10 mouse cellular contexts compared by ENCODE assay signal in the genomic region with DNA sequence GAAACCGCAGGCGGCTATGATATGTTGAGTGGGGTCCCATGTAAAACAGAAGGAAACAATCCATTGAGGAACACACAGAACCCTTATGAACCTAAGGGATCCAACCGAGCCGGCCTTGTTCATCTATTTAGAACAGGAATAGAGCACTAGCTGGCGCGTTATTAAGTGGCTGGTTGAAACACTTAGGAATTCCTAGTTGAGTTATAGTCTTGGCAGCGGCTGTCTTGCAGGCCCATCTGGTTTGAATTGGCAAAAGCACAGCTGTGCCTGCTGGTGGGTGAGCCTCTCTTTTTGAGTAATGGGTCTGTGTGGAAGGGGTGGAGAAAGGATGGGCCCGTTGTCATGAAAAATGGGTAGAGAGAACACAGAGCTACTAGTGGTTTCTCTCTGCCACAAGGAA.
DNase-seq lines count a peak whose midpoint lies in the region; ATAC-seq and TF ChIP-seq lines count a peak whose summit lies in the region.
"Had no signal": no experiment of that assay in that cellular context is flagged by ENCODE, and none has a peak within 500 bp of the region (broad histone marks: within the 10 kb centered on the region; RNA-seq: fewer than 3 reads in every experiment).

No protein-coding gene starts in this region.

- no peak overlapping the region for H3K4me3 ChIP-seq in forebrain, embryonic 15.5 days
- H3K4me3 ChIP-seq in forebrain, embryonic 13.5 days: no peak overlapping the region
- no peak overlapping the region for H3K4me3 ChIP-seq in lung, embryonic 14.5 days (ENCODE audit: low read depth, low read length)
- no peak overlapping the region for H3K4me3 ChIP-seq in neural tube, embryonic 13.5 days
- no peak overlapping the region for H3K4me3 ChIP-seq in kidney, embryonic 14.5 days (ENCODE audit: low read length)
- H3K4me3 ChIP-seq: midbrain, embryonic 10.5 days had no signal

- H3K9ac ChIP-seq in forebrain, embryonic 15.5 days (replicated peaks): no peak overlapping the region
- no peak overlapping the region for H3K9ac ChIP-seq in forebrain, embryonic 13.5 days
- H3K9ac ChIP-seq in lung, embryonic 14.5 days: no peak overlapping the region
- no peak overlapping the region for H3K9ac ChIP-seq in neural tube, embryonic 13.5 days
- no peak overlapping the region for H3K9ac ChIP-seq in kidney, embryonic 14.5 days (ENCODE audit: low read depth, low read length)

- no peak overlapping the region for H3K4me2 ChIP-seq in forebrain, embryonic 15.5 days (replicated peaks)
- H3K4me2 ChIP-seq in forebrain, embryonic 13.5 days: no peak overlapping the region
- no peak overlapping the region for H3K4me2 ChIP-seq in lung, embryonic 14.5 days
- no peak overlapping the region for H3K4me2 ChIP-seq in neural tube, embryonic 13.5 days
- no peak overlapping the region for H3K4me2 ChIP-seq in kidney, embryonic 14.5 days (replicated peaks; ENCODE audit: low read depth, low read length)

- no peak overlapping the region for H3K27ac ChIP-seq in forebrain, embryonic 15.5 days (replicated peaks)
- no peak overlapping the region for H3K27ac ChIP-seq in forebrain, embryonic 13.5 days
- no peak overlapping the region for H3K27ac ChIP-seq in lung, embryonic 14.5 days (ENCODE audit: low read depth)
- H3K27ac ChIP-seq in neural tube, embryonic 13.5 days (replicated peaks): peak overlapping the region; percentile 23; the same call in 1 of the 2 replicates
- no peak overlapping the region for H3K27ac ChIP-seq in kidney, embryonic 14.5 days (ENCODE audit: low read depth, low read length)
- H3K27ac ChIP-seq: midbrain, embryonic 10.5 days had no signal

- 0 out of 2 replicates have a peak, but pooled peaks cover 11% of the 10 kb centered on the region for H3K4me1 ChIP-seq in forebrain, embryonic 15.5 days
- no peaks in the 10 kb centered on the region for H3K4me1 ChIP-seq in forebrain, embryonic 13.5 days
- H3K4me1 ChIP-seq in lung, embryonic 14.5 days (ENCODE audit: insufficient read depth): peaks cover 10% of the 10 kb centered on the region; the same call in 1 of the 2 replicates
- H3K4me1 ChIP-seq in neural tube, embryonic 13.5 days (replicated peaks): peaks cover 9% of the 10 kb centered on the region
- H3K4me1 ChIP-seq in kidney, embryonic 14.5 days (ENCODE audit: control insufficient read depth, insufficient read depth, low read length): 0 out of 2 replicates have a peak, but pooled peaks cover 3% of the 10 kb centered on the region

- WGBS in forebrain, embryonic 15.5 days: 68% methylated on average over 8 of the region's 8 CpGs
- 89% methylated on average over 8 of the region's 8 CpGs for WGBS in forebrain, embryonic 13.5 days
- WGBS in lung, embryonic 14.5 days: 49% methylated on average over 8 of the region's 8 CpGs
- WGBS in neural tube, embryonic 13.5 days: 31% methylated on average over 8 of the region's 8 CpGs
- WGBS in kidney, embryonic 14.5 days: 56% methylated on average over 8 of the region's 8 CpGs

- no peaks in the 10 kb centered on the region for H3K9me3 ChIP-seq in forebrain, embryonic 15.5 days
- no peaks in the 10 kb centered on the region for H3K9me3 ChIP-seq in forebrain, embryonic 13.5 days (replicated peaks)
- no peaks in the 10 kb centered on the region for H3K9me3 ChIP-seq in lung, embryonic 14.5 days (ENCODE audit: low read depth, low read length)
- H3K9me3 ChIP-seq in neural tube, embryonic 13.5 days: 0 out of 2 replicates have a peak, but pooled peaks cover 3% of the 10 kb centered on the region
- H3K9me3 ChIP-seq in kidney, embryonic 14.5 days (ENCODE audit: control insufficient read depth, low read length): no peaks in the 10 kb centered on the region
- H3K9me3 ChIP-seq: midbrain, embryonic 10.5 days had no signal

- ATAC-seq in forebrain, embryonic 15.5 days (replicated peaks): 0 out of 2 replicates have a peak, but pooled peaks have one; percentile 16
- no peak for ATAC-seq in forebrain, embryonic 13.5 days
- peak; percentile 18; the same call in 1 of the 2 replicates for ATAC-seq in lung, embryonic 14.5 days (ENCODE audit: insufficient read depth)
- peak; percentile 36 for ATAC-seq in neural tube, embryonic 13.5 days (ENCODE audit: low read depth)
- ATAC-seq in megakaryocyte progenitor cell, adult 5-6 weeks (replicated peaks; ENCODE audit: poor library complexity): no peak
- ATAC-seq in kidney, embryonic 14.5 days (ENCODE audit: low FRiP score, low TSS enrichment): no peak

- peak; percentile 70 for DNase-seq in lung, embryonic 14.5 days
- DNase-seq in lung, postnatal 10 days: no peak
- DNase-seq in fibroblast of lung, adult 2 months (ENCODE audit: low read depth): peak; percentile 27
- DNase-seq: kidney, adult 9 months had no signal

- no peaks in the 10 kb centered on the region for H3K27me3 ChIP-seq in forebrain, embryonic 15.5 days
- H3K27me3 ChIP-seq in forebrain, embryonic 13.5 days: no peaks in the 10 kb centered on the region
- no peaks in the 10 kb centered on the region for H3K27me3 ChIP-seq in lung, embryonic 14.5 days (ENCODE audit: insufficient read depth, low read length)
- H3K27me3 ChIP-seq in neural tube, embryonic 13.5 days: no peaks in the 10 kb centered on the region
- H3K27me3 ChIP-seq in kidney, embryonic 14.5 days (ENCODE audit: control insufficient read depth, insufficient read depth, low read length): 0 out of 2 replicates have a peak, but pooled peaks cover 3% of the 10 kb centered on the region

- no peak for TF ChIP-seq CTCF in lung, embryonic 14.5 days (IDR thresholded peaks at IDR 0.05; ENCODE audit: low read depth)

- no peaks in the 10 kb centered on the region for H3K36me3 ChIP-seq in forebrain, embryonic 15.5 days
- H3K36me3 ChIP-seq in forebrain, embryonic 13.5 days (ENCODE audit: poor library complexity, severe bottlenecking): no peaks in the 10 kb centered on the region
- no peaks in the 10 kb centered on the region for H3K36me3 ChIP-seq in lung, embryonic 14.5 days (ENCODE audit: insufficient read depth)
- no peaks in the 10 kb centered on the region for H3K36me3 ChIP-seq in neural tube, embryonic 13.5 days
- no peaks in the 10 kb centered on the region for H3K36me3 ChIP-seq in kidney, embryonic 14.5 days (ENCODE audit: control insufficient read depth, insufficient read depth, low read length)
- H3K36me3 ChIP-seq: midbrain, embryonic 10.5 days had no signal

Comparison
In these comparisons a context has a peak if more than half of its experiments do, and no peak if none do; other contexts are left out.
1. ATAC-seq: peak in forebrain, embryonic 15.5 days (single experiment), lung, embryonic 14.5 days (single experiment) and neural tube, embryonic 13.5 days (single experiment); none in forebrain, embryonic 13.5 days (single experiment), megakaryocyte progenitor cell, adult 5-6 weeks (single experiment) and kidney, embryonic 14.5 days (single experiment).